Mouse (Mus musculus) bone marrow macrophage, adult 2 months (primary cell): Measurements from ENCODE around the gene Tshz2.

Experiments used
- CTCF ChIP-seq: IDR thresholded peaks from 2 replicates; pipeline ENCODE4 v1.5.1; 2012; ENCODE audit warnings: low read depth, mild to moderate bottlenecking, low read length, moderate library complexity
- POLR2A ChIP-seq: IDR thresholded peaks from 2 replicates; pipeline ENCODE4 v1.6.1; 2012; ENCODE audit warnings: mild to moderate bottlenecking, low read depth, low read length, borderline replicate concordance

GRCm38 (mm10) chr2:169940297-169941142 lies 307.7 kb downstream of the Tshz2 start:
- TF ChIP-seq CTCF: no peak
- no peak for TF ChIP-seq POLR2A
